Mouse (Mus musculus) heart, embryonic 11.5 days (tissue): ENCODE data around the gene Kat7. TPM values are rescaled to one million over a fixed set of nuclear protein-coding genes. Genes with fewer than 3 reads are reported as not detected.

Source experiments
- ATAC-seq: fragments of 200-750 bp; cut with Nextera tagmentation; replicated peaks from 2 replicates; pipeline ENCODE4 v1.8.0; 2017; ENCODE audit warnings: moderate library complexity; ENCODE audit not compliant: insufficient number of reproducible peaks, low FRiP score, low TSS enrichment
- H3K27ac ChIP-seq: fragments of 300-500 bp; sonication (generic); 2 replicates; pipeline ENCODE4 v1.5.1; 2014; ENCODE audit warnings: mild to moderate bottlenecking, low read depth, low read length
- H3K27me3 ChIP-seq: fragments of 300-500 bp; sonication (generic); 2 replicates; pipeline ENCODE4 v1.6.1; 2014; ENCODE audit warnings: mild to moderate bottlenecking, low read length, mixed read lengths; ENCODE audit not compliant: control insufficient read depth, insufficient read depth
- H3K36me3 ChIP-seq: fragments of 300-500 bp; sonication (generic); 2 replicates; pipeline ENCODE4 v1.6.1; 2014; ENCODE audit warnings: mild to moderate bottlenecking, low read length, moderate library complexity, mixed read lengths; ENCODE audit not compliant: control insufficient read depth, insufficient read depth
- H3K4me1 ChIP-seq: fragments of 300-500 bp; sonication (generic); 2 replicates; pipeline ENCODE4 v1.6.1; 2014; ENCODE audit warnings: low read length; ENCODE audit not compliant: control insufficient read depth, insufficient read depth
- H3K4me2 ChIP-seq: fragments of 300-500 bp; sonication (generic); 2 replicates; pipeline ENCODE4 v1.6.1; 2014; ENCODE audit warnings: mild to moderate bottlenecking, moderate library complexity
- H3K4me3 ChIP-seq: fragments of 300-500 bp; sonication (generic); 2 replicates; pipeline ENCODE4 v1.5.1; 2014; ENCODE audit warnings: low read depth, low read length
- H3K9ac ChIP-seq: fragments of 300-500 bp; sonication (generic); 2 replicates; pipeline ENCODE4 v1.6.1; 2014; ENCODE audit warnings: mild to moderate bottlenecking, low read depth, low read length, moderate library complexity
- H3K9me3 ChIP-seq: fragments of 300-500 bp; sonication (generic); replicated peaks from 2 replicates; pipeline ENCODE4 v1.6.1; 2016; ENCODE audit warnings: low read length; ENCODE audit not compliant: control insufficient read depth
- WGBS: fragments of 180-500 bp; shearing (Covaris S2); extraction: QIAGEN DNeasy Blood & Tissue Kit; methylation state at CpG from one replicate; pipeline ENCODE4 v1.1.7; 2014; ENCODE audit not compliant: insufficient replicate concordance; 5-methylcytosine and 5-hydroxymethylcytosine counted together
- polyA plus RNA-seq: library from polyadenylated mRNA; unstranded; fragments of >200 nt; fragmentation: Nextera tagmentation; extraction: Ambion mirVana; gene quantifications from 2 replicates; pipeline ENCODE4 v1.2.1, GENCODE M21; 2014

Kat7 gene
- polyA plus RNA-seq, 1 experiment from 2014 or later, result 43.2 TPM

DNA sequence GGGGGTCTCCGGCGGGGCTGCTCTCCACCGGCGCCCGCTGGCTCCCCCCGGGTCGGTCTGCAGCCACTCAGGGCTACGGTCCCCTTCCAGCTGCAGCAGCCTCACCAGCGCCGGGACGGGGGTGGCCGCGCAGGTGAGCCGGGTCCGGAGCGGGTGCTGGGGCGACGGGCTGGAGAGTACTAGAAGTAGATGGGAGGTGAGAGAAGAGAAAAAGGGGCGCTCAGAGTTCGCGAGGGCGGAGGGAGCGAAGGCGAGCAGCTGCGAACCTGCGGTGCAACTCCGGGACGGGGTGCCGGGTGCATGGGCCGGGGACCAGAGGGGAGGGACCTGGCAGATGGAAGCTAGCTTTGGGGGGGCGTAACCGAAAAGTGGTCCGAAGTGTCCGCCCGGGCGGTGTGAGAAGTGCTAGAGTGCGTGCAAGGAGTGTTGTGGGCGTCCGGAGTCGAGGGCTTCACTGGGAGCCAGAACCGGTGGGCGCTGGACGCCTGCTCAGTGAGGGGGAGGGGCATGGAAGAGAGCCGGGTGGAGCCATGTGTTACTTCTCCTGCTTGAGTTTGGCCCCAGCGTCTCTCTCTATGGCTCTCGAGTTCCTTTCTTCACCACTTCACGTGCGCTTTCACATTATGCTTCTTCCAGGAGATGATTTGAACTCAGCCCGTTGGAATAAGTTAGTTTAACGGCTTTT lies 27.2 kb upstream of the Kat7 start:
- peak overlapping the region; percentile 73 for H3K4me3 ChIP-seq
- WGBS, result under 1% methylated on average over 50 of the region's 50 CpGs
- H3K4me1 ChIP-seq, result peaks cover 18% of the 10 kb centered on the region
- H3K9me3 ChIP-seq, result no peaks in the 10 kb centered on the region
- H3K27ac ChIP-seq, result peak overlapping the region; percentile 46
- no peaks in the 10 kb centered on the region for H3K27me3 ChIP-seq
- H3K36me3 ChIP-seq, result no peaks in the 10 kb centered on the region
- peak; percentile 64 for ATAC-seq
- H3K4me2 ChIP-seq, result peak overlapping the region; percentile 77
- peak overlapping the region; percentile 74 for H3K9ac ChIP-seq

DNA sequence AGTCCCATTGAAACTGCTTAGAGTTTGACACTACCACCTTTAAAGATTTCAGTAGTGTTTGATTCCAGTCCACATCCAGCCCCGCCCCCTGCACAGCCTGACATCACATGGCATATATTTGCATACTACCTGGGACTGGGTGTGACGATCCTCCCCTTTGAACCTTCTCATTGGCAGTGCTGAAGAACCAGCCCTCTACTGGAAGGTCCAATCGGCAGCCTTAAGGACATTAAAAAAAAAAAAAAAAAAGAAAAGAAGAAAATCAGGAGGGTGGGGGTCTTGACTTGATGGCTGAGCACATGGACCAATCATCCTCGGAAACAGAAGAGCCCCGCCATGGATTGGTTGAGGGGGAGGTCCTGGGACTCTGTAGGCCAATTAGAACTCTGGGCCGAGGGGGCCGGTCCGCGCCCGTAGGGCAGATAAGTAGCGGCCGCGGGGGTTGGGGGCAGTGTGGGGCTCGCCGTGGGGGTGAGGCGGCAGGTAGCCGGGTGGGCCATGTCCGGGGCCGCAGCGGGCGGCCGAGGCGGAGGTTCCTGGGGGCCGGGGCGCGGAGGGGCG lies 26.6 kb upstream of the Kat7 start, which contains the start of gene Fam117a:
Fam117a (plus strand) TSS at position 451 of the 561 bp plus-strand sequence.
- peak within 1 kb of the TSS; percentile 73 for H3K4me3 ChIP-seq
- no peaks in the 10 kb centered on the region for H3K27me3 ChIP-seq

DNA sequence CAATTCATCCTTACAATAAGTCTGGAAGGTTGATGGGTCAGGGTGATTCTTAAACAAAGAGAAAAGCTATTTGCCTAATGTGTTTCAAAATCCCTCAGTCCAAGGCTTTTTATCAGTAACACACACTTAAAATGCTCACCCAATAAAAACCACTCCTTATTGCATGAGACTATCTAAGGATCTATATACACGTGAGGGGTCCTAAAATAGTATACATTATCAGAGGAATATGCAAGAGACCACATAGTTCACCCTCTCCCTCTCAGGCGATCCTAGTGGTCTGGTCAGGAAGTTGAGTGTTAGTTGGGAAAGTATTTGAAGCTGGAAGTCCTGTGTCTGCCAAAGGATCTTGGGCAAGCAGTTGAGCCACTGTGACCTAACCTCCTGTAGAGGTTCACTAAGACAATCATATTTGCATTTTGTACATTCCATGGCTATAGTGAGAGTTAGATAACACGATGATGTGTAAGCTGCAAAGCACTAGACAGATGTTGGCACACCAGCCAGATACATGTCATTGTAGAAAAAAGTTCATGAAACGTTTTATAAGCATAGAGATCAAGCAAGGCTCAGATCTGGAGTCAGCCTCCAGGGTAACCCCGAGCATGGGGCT lies 24.5 kb upstream of the Kat7 start:
- Histone ChIP-seq H3K27me3 (no peaks in the 10 kb centered on the region), H3K9me3 (no peaks in the 10 kb centered on the region), H3K4me2 (no peak overlapping the region), H3K27ac (no peak overlapping the region), H3K9ac (no peak overlapping the region), H3K4me3 (no peak overlapping the region), H3K36me3 (no peaks in the 10 kb centered on the region), H3K4me1 (peaks cover 10% of the 10 kb centered on the region)
- WGBS, result 55% methylated on average over 5 of the region's 5 CpGs
- no peak for ATAC-seq

More for the DNA sequence above, 26.6 kb upstream of the Kat7 start, which contains the start of gene Fam117a:
- no peaks in the 10 kb centered on the region for H3K36me3 ChIP-seq
- whole genome bisulfite sequencing, result under 1% methylated on average over 27 of the region's 27 CpGs
- peak within 1 kb of the TSS; percentile 77 for H3K4me2 ChIP-seq
- H3K9ac ChIP-seq, result peak within 1 kb of the TSS; percentile 74
- H3K27ac ChIP-seq, result peak within 1 kb of the TSS; percentile 46
- H3K4me1 ChIP-seq, result peaks cover 18% of the 10 kb centered on the region
- H3K9me3 ChIP-seq, result no peaks in the 10 kb centered on the region
- peak; percentile 97 for ATAC-seq

DNA sequence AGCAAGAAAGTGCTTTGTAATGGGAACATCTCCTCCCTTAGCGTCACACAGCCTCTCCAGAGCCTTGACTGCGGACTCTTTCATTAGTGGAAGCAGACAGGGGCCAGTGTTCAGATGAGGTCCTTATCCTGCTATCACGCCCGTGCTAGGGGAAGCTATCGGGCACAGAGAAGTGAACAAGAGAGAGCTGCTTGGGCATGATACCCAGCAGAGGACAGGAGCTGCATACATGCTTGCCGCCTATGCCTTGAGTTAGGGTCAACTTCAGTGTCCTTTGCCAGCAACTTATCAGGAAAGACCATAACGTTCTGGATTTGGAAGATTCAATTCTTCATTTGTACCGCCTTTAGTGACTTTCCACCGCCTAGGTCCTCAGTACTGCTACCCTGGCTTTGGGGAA lies 23.8 kb upstream of the Kat7 start:
- Histone ChIP-seq H3K36me3 (no peaks in the 10 kb centered on the region), H3K27ac (no peak overlapping the region; the same call in 1 of the 2 replicates), H3K4me1 (peaks cover 7% of the 10 kb centered on the region; the same call in 1 of the 2 replicates), H3K4me2 (no peak overlapping the region), H3K9me3 (no peaks in the 10 kb centered on the region), H3K27me3 (no peaks in the 10 kb centered on the region), H3K9ac (no peak overlapping the region), H3K4me3 (no peak overlapping the region)
- 75% methylated on average over 9 of the region's 9 CpGs for WGBS
- no peak for ATAC-seq

DNA sequence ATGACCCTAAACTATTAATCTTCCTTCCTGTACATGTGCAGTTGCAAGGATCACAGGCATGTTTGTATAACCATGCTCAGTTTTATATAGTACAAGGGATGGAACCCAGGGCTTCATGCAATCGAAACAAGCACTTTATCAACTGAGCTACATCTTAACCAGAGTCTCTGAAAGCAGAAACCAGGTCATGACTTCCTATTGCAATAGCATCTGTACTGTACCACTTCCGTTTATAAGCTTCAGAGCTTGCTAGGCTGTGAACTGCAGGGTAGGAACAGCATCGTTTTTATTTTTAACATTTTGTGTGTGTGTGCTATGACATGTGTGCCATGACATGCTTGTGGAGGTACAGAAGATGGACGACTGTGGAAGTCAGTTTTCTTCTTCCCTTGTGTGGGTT lies 23.2 kb upstream of the Kat7 start:
- Histone ChIP-seq H3K9me3 (no peaks in the 10 kb centered on the region), H3K27ac (no peak overlapping the region), H3K4me2 (no peak overlapping the region), H3K4me3 (no peak overlapping the region), H3K36me3 (no peaks in the 10 kb centered on the region), H3K4me1 (peaks cover 7% of the 10 kb centered on the region; the same call in 1 of the 2 replicates), H3K9ac (no peak overlapping the region), H3K27me3 (no peaks in the 10 kb centered on the region)
- no peak for ATAC-seq
- 57% methylated on average over 4 of the region's 4 CpGs for WGBS

DNA sequence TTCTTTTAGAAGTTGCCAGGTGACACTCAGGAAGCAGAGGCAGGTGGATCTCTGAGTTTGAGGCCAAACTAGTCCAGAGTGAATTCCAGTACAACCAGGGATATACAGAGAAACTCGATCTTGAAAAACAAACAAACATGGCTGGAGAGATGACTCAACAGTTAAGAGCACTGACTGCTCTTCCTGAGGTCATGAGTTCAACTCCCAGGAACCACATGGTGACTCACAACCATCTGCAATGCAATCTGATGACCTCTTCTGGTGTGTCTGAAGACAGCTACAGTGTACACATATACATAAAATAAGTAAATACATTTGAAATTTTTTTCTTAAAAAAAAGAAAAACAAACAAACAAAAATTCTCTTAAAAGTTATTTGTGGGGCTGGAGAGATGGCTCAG lies 20.6 kb upstream of the Kat7 start:
- Histone ChIP-seq H3K9ac (no peak overlapping the region), H3K27me3 (no peaks in the 10 kb centered on the region), H3K4me2 (no peak overlapping the region), H3K4me3 (no peak overlapping the region), H3K36me3 (no peaks in the 10 kb centered on the region), H3K27ac (no peak overlapping the region), H3K4me1 (no peaks in the 10 kb centered on the region), H3K9me3 (no peaks in the 10 kb centered on the region)
- 46% methylated on average over 1 of the region's 1 CpGs for WGBS
- ATAC-seq, result no peak

DNA sequence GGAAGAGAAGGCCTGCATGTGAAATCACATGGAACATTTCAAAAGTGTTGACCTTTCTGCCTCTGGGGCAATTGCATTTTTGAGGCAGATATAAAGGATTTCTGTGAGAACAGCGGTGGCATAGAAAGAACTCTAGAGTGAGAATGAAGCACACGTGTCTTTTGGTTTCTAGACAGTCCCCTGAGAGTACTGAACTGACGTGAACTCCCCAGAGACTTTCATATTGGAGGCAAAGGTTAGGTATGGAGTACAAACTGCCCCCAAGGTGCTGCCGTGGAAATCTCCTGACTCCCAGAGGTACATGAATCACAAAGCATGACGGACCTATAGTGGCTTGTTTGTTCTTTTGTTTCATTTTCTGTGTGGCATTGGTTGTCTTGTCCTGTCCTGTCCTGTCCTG lies 18.6 kb upstream of the Kat7 start:
- Histone ChIP-seq H3K9me3 (no peaks in the 10 kb centered on the region), H3K4me1 (no peaks in the 10 kb centered on the region), H3K27me3 (no peaks in the 10 kb centered on the region), H3K36me3 (no peaks in the 10 kb centered on the region), H3K27ac (no peak overlapping the region), H3K9ac (no peak overlapping the region), H3K4me2 (no peak overlapping the region), H3K4me3 (no peak overlapping the region)
- 74% methylated on average over 5 of the region's 5 CpGs for WGBS
- ATAC-seq, result no peak

DNA sequence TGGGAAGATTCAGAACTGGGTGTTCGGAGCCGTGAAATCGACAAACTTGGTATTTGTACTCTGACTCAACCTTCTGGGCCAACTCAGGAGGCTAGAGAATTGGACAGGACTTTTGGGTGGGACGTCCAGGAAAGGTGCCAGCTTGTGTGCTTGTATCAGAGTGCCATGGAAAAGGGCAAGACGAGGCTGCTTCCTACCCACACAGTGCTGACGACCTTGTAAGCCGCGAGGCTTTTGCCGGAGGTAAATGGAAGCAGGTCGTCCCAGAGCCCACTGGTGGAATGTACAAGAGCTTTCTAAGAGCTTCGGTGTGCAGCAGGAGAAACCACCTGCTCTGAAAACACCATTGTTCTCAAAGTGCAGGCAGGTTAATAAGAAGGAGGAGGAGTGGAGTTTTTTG lies 16.2 kb upstream of the Kat7 start:
- Histone ChIP-seq H3K4me3 (no peak overlapping the region), H3K4me1 (no peaks in the 10 kb centered on the region), H3K27me3 (no peaks in the 10 kb centered on the region), H3K9me3 (no peaks in the 10 kb centered on the region), H3K36me3 (no peaks in the 10 kb centered on the region), H3K4me2 (no peak overlapping the region), H3K9ac (no peak overlapping the region), H3K27ac (no peak overlapping the region)
- ATAC-seq, result no peak
- 74% methylated on average over 11 of the region's 11 CpGs for WGBS
